Mouse (Mus musculus) monocyte, adult 5-6 weeks (primary cell): ENCODE results near the gene Pgpep1. TPM values are rescaled to one million over a fixed set of nuclear protein-coding genes. Genes with fewer than 3 reads are reported as not detected.

Source experiments
- ATAC-seq: fragments of 153-309, 156-312 bp; replicated peaks from 2 replicates; pipeline ENCODE4 v1.8.0; 2017; ENCODE audit warnings: mild to moderate bottlenecking; ENCODE audit not compliant: low TSS enrichment, insufficient number of reproducible peaks, severe bottlenecking, poor library complexity, low FRiP score
- total RNA-seq: library from RNA; stranded (forward); fragments of 200-1000, 200-491, 200-594 nt; gene quantifications from 3 replicates; pipeline ENCODE4 v1.2.3, GENCODE M21; 2017

The Pgpep1 gene
- total RNA-seq, 1 experiment from 2014 or later: 3.3 TPM

DNA sequence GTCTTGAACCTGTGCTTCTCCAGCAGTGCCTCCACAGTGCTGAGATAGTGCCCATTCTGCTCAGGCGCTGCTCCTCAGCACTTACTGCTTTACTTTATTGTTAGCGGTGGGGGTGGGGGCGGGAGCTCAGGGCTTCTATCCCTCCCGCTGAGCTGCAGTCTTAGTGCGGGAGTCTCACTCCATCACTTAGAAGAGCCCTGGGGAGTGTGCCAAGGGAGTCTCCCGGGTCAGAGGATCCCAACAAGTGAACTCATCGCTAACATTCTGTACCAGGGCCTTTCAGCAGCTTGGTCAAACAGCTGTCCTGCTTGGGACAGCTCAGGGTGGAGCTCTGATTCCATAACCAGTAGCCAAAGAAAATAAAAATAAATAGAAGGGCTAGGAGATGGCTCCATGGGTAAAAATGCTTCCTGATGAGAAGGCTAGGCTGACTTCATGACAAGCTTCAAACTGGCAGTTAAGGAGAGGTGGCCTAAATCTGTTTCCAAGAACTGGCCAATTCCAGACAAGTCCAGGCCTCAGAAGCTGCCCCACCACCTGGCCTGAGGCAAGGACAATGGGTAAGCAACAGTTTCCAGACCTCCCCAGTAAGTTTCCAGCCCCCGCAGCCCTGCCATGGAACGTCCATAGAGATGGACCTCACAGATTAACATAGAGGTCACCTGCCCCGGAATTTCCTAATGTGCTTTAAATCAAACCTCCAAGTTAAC, 11.6 kb upstream of the Pgpep1 start:
- no peak for ATAC-seq

DNA sequence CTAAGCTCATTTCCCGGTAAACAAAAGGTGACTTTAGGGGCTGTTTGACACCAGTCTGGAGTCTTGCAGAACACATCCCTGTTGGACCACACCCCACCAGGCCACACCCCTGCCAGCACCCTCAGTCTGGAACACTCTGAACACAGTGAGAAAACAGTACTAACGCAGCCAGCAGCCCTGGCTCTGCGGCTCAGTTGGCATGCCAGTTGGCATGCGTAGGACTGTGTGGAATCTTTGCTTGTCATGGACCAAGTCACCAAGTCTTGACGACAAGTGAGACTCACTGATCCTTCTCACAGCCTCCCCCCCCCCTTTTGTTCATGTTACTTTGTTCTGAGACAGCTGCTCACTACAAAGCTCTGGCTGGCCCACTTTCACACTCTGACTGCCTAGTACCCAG, 6.9 kb upstream of the Pgpep1 start:
- no peak for ATAC-seq

DNA sequence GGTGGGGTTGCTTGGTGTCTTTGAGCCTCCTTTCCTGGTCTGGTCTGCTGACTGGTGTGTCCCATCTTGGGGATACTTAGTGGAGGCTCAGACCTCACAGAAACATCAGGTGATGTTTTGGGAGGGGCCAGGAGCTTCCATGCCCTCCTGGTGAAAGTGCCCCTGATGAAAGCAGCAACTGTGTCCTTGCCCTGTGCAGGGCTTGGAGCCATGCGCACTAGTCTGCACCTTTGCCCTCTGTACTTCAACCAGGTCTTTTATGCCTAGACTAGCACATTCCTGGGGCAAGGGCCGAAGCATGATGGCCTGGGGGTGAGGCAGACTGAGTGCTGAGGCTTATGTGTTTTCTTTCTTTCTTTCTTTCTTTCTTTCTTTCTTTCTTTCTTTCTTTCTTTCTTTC, 5.4 kb upstream of the Pgpep1 start:
- ATAC-seq: no peak

DNA sequence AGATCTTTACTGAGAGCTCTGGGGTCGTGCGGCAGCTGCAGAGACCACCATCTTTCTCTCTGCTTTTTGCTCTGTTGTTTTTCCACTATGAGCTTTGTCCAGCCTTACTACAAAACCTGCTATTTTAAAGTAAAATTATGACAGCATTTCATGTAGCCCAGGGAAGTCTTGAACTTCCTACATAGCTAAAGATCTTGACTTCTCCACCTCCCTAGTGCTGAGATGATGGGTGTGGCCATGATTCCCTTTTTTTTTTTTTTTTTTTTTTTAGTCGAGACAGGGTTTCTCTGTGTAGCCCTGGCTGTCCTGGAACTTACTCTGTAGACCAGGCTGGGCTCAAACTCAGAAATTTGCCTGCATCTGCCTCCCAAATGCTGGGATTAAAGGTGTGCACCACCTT, 4.4 kb upstream of the Pgpep1 start:
- ATAC-seq: no peak

DNA sequence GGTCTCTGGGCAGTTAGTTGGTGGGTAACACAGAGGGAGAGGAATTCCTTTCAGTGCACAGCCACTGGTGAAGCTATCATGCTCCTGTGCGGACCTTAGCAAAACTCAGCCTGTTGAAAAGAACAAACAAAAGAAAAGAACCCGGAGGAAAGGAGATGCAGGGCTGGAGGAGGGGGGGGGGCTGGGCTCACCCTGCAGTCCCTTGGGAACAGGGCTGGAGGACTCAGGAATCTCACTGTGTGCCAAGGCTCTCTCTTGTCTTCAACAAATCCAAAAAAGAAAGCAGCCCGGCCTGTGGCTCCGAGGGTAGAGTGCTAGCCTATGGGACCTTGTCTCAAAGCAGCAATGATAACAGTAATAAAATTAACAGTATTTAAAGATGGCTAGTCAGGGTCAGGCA, 3.5 kb upstream of the Pgpep1 start:
- ATAC-seq: no peak

DNA sequence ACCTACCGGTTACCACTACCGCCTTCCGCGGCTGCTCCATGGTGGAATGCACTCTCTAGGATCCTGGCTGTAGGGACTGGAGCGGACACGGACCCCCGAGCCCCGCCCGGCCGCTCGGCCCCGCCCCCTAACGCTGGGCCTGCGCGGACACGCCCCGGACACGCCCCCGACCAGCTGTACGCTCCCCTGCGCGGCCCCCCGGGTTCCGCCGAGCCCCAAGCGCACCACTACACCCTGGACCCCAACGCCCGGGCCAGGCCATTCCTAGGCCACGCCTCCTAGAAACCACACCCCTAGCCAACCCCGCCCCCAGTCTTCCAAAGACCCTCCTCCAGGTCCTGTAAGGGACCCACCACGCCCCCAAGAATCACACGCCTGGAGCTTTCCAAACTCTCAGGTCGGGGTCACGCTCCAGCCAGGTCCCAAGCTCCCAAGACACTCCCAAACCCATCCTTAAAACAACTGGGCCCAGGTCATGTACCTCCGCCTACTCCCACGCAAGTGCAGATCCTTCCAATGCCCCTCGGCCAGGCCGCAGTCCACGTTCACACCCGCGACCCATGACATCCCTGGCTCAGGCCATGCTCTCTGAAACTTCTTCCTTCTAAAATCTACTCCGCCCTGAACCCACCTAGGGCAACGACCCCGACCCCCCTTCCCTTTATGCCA, 450 bp downstream of the Pgpep1 start:
- ATAC-seq: peak; percentile 59

DNA sequence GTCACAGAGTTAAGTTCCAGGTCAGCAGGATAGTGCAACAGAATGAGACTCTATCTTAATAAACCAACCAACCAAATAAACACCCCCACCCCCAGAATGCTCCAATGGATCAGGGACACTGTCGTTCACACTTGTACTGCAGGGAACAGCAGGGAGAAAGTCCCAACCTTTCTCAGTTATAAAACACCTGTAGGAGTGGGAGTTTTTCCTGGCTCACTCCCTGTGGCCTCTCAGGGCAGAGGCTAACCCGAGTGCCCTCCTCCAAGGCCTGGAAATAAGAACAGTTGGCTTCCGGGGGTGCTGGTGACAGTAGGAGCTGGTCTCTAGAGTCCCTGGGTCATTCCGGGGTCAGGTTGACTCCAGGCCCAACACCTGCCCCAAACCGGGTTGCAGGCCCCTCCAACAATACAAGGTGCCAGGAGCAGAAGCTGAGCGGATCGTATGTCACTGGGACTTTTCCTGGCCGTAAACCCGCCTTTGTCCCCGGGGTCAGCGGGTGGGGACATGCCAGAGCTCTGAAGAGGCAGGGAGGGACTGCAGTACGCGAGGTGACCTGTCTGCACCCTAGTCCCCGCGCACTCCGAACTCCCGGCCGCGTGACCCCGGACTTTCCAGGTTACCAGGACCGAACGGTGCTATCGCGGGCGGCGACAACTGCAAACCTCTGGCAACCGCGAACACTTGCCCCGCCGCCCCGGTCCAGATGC, 1.1 kb downstream of the Pgpep1 start:
- peak; percentile 36; the same call in 1 of the 2 replicates for ATAC-seq

DNA sequence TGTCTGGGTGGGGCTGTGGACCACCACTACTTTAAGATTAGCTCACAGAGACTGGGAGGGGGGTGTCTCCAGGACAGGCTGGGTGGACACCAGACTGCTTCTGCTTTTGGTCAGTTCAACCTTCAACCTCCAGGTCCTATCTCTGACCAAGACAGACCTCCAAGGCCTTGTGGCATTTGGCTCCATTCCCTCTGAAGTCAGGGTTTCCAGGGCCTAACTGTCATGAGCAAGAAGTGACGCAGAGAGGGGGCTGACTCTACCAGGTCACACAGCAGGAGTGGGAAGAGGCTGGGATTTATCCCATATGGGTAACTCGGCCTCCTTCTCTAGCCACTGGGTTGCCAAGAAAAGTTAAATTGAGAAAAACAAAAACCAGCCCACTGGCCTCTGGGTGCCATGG, 2.4 kb downstream of the Pgpep1 start:
- no peak for ATAC-seq

DNA sequence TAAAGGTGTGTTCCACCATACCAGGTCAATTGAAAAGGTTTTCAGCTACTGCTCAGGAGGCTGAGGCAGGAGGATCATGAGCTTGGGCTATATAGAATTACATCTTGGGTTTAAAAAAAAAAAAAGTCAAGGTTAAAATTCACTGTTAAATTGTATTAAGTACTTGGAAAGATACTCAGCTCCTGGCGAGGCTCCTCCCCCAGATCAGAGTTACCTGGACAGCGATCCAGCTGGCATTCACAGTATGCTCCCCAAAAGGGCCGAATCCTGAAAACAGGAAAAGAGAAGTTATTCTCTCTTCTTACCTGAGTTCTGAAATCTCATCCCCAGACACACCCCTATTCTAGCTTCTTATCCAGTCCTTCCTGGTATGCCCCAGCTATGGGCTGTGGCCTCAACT, 3.0 kb downstream of the Pgpep1 start:
- no peak for ATAC-seq

DNA sequence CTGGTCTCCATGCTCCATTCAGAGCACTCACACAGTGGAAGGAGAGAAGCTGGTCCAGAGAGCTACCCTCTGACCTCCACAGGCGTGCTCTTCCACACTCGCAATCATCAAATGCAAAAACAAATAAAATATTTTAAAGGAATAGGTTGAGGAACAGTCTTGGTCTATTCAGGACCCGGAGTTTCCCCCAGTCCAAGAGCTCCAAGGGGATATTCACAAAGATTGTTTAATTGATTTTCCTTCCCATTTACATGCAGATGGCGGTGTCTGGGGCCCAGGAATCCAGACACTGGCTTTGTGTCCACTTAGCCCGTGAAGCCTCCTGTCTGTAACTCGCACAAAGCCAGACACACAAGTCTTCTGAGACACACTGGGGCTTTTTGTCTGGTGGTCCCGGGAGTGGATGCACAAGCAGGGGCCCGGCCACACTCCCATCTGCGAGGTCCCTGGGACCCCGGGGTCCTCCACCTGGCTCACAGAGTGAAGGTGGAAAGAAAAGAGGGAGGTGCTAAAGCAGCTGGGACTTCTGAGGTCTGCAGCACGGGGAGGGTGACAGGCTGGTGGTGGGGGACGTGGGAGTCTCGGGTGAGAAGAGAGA, 3.9 kb downstream of the Pgpep1 start:
- ATAC-seq: no peak

DNA sequence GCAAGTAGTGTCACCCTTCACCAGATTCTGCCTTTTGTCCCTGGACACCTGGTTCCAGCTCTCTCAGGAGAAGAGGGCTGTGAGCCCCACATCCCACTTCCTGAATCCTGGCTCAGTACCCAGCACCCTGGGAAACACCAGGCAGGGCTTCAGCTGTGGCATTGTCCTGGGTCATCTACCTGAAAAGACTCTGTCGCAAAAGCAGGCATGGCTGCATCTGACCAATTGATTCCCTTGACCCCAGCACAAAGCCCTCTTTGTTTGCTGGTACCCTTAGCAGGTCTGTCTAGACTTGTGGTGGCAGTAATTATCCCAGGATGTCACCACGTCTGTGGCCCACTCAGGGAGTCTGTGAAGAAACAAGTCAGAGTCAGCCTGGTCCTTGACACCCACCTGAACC, 4.7 kb downstream of the Pgpep1 start:
- ATAC-seq: no peak

DNA sequence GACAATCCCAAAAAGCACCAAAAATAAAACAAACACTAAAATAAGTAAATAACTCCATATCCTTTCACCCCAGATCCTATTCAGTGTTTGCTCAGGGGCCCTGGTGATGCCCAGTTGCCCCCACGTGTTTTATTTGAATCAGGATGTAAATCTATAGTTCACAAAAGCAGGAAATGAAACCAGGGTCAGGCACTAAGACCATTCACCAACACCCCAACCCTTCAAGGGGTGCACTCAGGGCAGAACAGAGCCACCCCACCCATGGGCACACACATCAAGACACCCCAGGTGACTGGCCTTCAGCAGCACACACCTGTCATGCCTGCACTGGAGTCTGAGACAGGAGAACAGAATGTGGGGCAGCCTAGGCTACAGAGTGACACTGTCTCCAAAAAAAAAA, 6.1 kb downstream of the Pgpep1 start:
- ATAC-seq: peak; percentile 40; the same call in 1 of the 2 replicates

DNA sequence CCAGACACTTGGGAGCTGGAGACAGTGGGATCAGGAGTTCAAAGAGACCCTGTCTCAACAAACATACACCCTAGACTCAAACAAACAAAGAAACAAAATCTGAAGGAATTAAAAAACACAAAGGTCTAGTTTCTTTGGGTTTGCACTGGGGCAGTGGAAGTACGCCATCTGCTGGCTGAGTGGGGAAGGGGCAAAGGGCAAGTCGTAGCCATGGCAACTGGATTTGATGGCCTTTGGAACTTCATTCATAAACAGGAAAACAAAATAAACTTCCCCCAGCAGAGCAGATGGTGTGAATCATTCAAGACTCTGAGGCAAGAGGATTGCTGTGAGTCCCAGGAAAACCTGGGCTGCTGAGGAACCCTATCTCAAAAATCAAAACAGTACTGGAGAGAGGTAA, 7.0 kb downstream of the Pgpep1 start:
- peak; percentile 66 for ATAC-seq

DNA sequence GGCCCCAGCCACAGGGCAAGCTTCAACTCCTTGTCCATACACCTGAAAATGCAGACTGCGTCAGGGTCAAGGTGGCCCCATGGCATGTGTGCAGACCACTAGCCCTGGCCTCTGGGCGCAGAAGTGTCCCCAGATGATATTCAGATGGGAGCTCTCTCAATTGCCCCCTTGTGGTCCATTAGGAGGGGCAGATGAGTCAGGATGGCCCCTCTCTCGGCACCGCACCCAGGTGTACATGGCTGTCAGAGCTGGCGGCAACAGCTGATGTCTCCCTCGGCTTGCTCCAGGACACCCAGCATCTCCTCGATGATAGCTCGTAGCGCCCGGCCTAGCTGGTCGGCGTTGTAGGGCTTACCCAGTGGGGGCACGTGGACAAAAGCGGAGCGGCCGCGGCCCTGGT, 9.8 kb downstream of the Pgpep1 start:
- ATAC-seq: no peak

DNA sequence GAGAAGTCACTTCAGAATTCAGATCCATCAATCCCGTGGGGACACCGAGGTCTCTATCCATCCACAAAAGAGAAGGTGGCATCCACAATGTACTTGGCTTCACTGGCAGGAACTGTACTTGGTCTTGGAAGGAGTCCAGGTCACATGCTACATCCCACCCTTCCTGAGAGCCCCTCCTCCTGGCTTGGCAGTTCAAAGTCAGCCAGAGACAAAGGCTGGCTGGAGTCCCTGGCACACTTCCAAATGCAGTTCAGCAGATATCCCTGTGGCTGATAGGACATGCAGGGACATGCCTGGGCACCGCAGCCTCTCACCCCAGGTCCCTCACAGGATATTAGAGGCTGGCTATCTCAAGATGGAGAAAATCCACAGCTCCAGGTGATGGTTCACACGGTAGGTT, 10.9 kb downstream of the Pgpep1 start:
- ATAC-seq: no peak

DNA sequence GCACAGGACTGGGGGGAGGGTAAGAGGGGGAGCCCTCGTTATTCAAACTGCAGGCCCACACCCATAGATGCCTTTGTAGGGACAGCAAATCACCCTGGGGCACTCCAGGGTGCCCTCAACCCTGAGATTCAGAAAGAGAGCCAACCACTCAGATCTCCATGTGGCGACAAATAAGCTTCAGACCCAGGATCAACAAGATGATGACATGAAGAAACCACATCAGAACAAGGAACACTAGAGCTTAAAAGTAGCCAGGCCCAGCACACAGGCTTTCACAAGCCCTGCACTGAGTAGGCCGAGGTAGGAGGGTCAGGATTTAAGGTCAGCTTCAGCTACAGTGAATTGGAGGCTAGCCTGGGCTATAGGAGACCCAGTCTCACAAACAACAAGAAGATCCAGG, 11.3 kb downstream of the Pgpep1 start:
- ATAC-seq: no peak

DNA sequence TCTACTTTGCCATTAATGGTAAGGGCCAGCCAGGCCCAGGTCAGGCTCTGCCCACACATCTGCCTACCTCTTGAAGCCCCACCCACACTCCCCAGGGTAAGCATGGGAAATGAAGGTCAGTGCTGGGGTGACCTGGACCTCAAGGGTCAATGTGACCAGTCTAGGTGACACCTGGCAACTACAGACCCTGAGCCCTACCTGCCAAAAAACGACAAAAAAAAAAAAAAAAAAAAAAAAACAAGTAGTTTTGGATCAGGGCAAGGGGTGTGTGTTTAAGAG, 12.1 kb downstream of the Pgpep1 start:
- ATAC-seq: no peak

DNA sequence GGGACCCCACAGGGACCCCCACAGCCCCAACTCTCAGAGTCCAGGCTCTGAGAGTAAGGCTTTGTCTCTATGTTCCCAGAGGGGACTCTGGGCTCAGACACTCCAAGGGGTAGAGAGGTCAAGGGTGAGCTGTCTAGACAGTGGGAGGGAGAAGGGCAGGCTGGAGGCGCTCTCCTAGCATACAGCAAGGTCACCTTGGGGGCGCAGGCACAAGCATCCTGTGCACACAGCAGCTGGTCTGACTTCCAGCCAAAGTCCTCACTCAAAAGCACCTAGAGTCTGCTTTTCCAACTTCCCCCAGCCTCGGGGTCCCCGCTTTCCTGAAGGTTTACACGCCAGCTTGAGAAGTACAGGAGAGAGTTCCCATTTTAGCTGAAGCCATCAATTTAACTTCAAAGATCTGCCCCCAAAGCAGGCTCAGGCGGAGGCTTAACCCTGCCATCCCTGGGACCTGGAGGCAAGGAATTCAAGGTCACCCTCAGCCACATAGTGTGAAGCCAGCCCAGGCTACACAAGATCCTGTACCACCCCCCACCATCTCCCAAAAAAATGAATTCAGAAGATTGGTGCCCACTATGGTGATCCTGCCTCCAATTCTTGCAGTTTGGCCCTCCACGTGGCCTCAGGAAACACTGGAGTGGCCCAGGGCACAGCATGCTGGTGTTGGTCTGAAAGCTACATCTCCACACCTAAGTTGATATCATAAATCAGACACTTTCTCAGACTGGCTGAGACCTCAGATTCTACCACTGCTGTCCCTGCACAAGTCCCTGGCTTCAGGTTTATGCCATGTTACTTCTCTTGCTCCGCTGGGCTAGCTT, 12.6 kb downstream of the Pgpep1 start:
- no peak for ATAC-seq

DNA sequence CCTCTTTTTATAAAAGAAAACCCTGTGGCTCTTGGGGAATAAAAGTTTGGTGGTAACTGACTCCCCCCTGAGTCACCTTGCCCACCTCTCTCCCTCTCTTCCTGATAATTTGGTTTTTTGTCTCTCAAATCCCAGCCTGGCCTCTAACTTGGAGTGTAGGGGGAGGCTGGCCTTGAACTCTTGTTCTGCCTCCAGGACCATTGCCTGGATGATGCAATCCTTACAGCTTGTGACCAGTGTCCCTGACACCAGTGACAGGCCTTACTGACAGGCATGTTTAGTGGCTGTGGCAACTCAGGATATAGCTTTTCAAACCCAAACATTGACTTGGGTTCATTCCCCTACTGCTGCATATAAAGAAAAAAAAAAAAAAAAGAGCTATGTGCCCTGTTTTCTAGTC, 13.4 kb downstream of the Pgpep1 start:
- ATAC-seq: no peak
